Mouse (Mus musculus): ENCODE measurements at regions not wholly inside any gene's neighbourhood (a gene's known extent, or its start where the extent isn't known, plus 50 kb on each side); places are given as distances from the start of the nearest gene placed in this dataset.
A peak's percentile ranks its signal among the peaks of the same experiment; 100 is the strongest.

- Histone ChIP-seq H3K4me2 (ENCODE audit: low read length) (no peak overlapping the region), H3K4me3 (replicated peaks; ENCODE audit: low read depth, low read length) (no peak overlapping the region), H3K9me3 (ENCODE audit: control insufficient read depth, low read length) (no peaks in the 10 kb centered on the region), H3K27ac (replicated peaks; ENCODE audit: low read depth, low read length) (no peak overlapping the region), H3K36me3 (ENCODE audit: control insufficient read depth, insufficient read depth, low read length) (no peaks in the 10 kb centered on the region), H3K4me1 (ENCODE audit: control insufficient read depth, insufficient read depth, low read length) (no peaks in the 10 kb centered on the region), H3K27me3 (ENCODE audit: control insufficient read depth, insufficient read depth, low read length) (no peaks in the 10 kb centered on the region), H3K9ac (replicated peaks; ENCODE audit: low read length) (no peak overlapping the region)
- ATAC-seq (ENCODE audit: low FRiP score, low TSS enrichment): no peak
- WGBS: 72% methylated on average over 4 of the region's 4 CpGs
- no peak for DNase-seq
Observed at GRCm38 (mm10) chr19:30289721-30290120, 57.0 kb downstream of the Mbl2 start.

- H3K36me3 ChIP-seq (ENCODE audit: control insufficient read depth, insufficient read depth, low read length): no peaks in the 10 kb centered on the region
- no peak; the same call in 1 of the 2 replicates for ATAC-seq (ENCODE audit: low FRiP score, low TSS enrichment)
- no peaks in the 10 kb centered on the region for H3K9me3 ChIP-seq (ENCODE audit: control insufficient read depth, low read length)
- peak overlapping the region; percentile 40 for H3K4me2 ChIP-seq (ENCODE audit: low read length)
- WGBS: 29% methylated on average over 15 of the region's 15 CpGs
- H3K27ac ChIP-seq (replicated peaks; ENCODE audit: low read depth, low read length): 0 out of 2 replicates have a peak overlapping the region, but pooled peaks have one; percentile 2
- no peaks in the 10 kb centered on the region for H3K4me1 ChIP-seq (ENCODE audit: control insufficient read depth, insufficient read depth, low read length)
- no peak overlapping the region for H3K9ac ChIP-seq (replicated peaks; ENCODE audit: low read length)
- DNase-seq: peak; percentile 85
- 0 out of 2 replicates have a peak overlapping the region, but pooled peaks have one; percentile 10 for H3K4me3 ChIP-seq (replicated peaks; ENCODE audit: low read depth, low read length)
- no peaks in the 10 kb centered on the region for H3K27me3 ChIP-seq (ENCODE audit: control insufficient read depth, insufficient read depth, low read length)
Observed at GRCm38 (mm10) chr19:30295263-30295704, 62.5 kb downstream of the Mbl2 start.

GRCm38 (mm10) chr19:30296024-30296423 lies 63.3 kb downstream of the Mbl2 start:
- H3K4me3 ChIP-seq (replicated peaks; ENCODE audit: low read depth, low read length): no peak overlapping the region
- H3K9ac ChIP-seq (replicated peaks; ENCODE audit: low read length): no peak overlapping the region
- no peak for DNase-seq
- no peak overlapping the region for H3K27ac ChIP-seq (replicated peaks; ENCODE audit: low read depth, low read length)
- H3K9me3 ChIP-seq (ENCODE audit: control insufficient read depth, low read length): no peaks in the 10 kb centered on the region
- H3K4me2 ChIP-seq (ENCODE audit: low read length): no peak overlapping the region; the same call in 1 of the 2 replicates
- H3K27me3 ChIP-seq (ENCODE audit: control insufficient read depth, insufficient read depth, low read length): no peaks in the 10 kb centered on the region
- H3K36me3 ChIP-seq (ENCODE audit: control insufficient read depth, insufficient read depth, low read length): no peaks in the 10 kb centered on the region
- H3K4me1 ChIP-seq (ENCODE audit: control insufficient read depth, insufficient read depth, low read length): no peaks in the 10 kb centered on the region
- 83% methylated on average over 3 of the region's 3 CpGs for WGBS
- ATAC-seq (ENCODE audit: low FRiP score, low TSS enrichment): no peak

GRCm38 (mm10) chr19:30299536-30299935 lies 66.8 kb downstream of the Mbl2 start:
- Histone ChIP-seq H3K4me3 (replicated peaks; ENCODE audit: low read depth, low read length) (no peak overlapping the region), H3K36me3 (ENCODE audit: control insufficient read depth, insufficient read depth, low read length) (no peaks in the 10 kb centered on the region), H3K4me2 (ENCODE audit: low read length) (no peak overlapping the region), H3K9me3 (ENCODE audit: control insufficient read depth, low read length) (no peaks in the 10 kb centered on the region), H3K27me3 (ENCODE audit: control insufficient read depth, insufficient read depth, low read length) (no peaks in the 10 kb centered on the region), H3K4me1 (ENCODE audit: control insufficient read depth, insufficient read depth, low read length) (no peaks in the 10 kb centered on the region), H3K9ac (replicated peaks; ENCODE audit: low read length) (no peak overlapping the region), H3K27ac (replicated peaks; ENCODE audit: low read depth, low read length) (no peak overlapping the region)
- ATAC-seq (ENCODE audit: low FRiP score, low TSS enrichment) (no peak), DNase-seq (no peak)
- 94% methylated on average over 3 of the region's 3 CpGs for WGBS

GRCm38 (mm10) chr19:30302281-30302680 lies 69.5 kb downstream of the Mbl2 start:
- DNase-seq (peak; percentile 25), ATAC-seq (ENCODE audit: low FRiP score, low TSS enrichment) (no peak)
- no peak overlapping the region for H3K4me3 ChIP-seq (replicated peaks; ENCODE audit: low read depth, low read length)
- WGBS: 78% methylated on average over 4 of the region's 4 CpGs
- H3K4me1 ChIP-seq (ENCODE audit: control insufficient read depth, insufficient read depth, low read length): no peaks in the 10 kb centered on the region
- no peak overlapping the region for H3K4me2 ChIP-seq (ENCODE audit: low read length)
- no peaks in the 10 kb centered on the region for H3K27me3 ChIP-seq (ENCODE audit: control insufficient read depth, insufficient read depth, low read length)
- no peaks in the 10 kb centered on the region for H3K36me3 ChIP-seq (ENCODE audit: control insufficient read depth, insufficient read depth, low read length)
- H3K27ac ChIP-seq (replicated peaks; ENCODE audit: low read depth, low read length): no peak overlapping the region
- no peak overlapping the region for H3K9ac ChIP-seq (replicated peaks; ENCODE audit: low read length)
- H3K9me3 ChIP-seq (ENCODE audit: control insufficient read depth, low read length): no peaks in the 10 kb centered on the region

GRCm38 (mm10) chr19:30306379-30306778 lies 73.6 kb downstream of the Mbl2 start:
- Histone ChIP-seq H3K9me3 (ENCODE audit: control insufficient read depth, low read length) (no peaks in the 10 kb centered on the region), H3K27ac (replicated peaks; ENCODE audit: low read depth, low read length) (no peak overlapping the region), H3K4me3 (replicated peaks; ENCODE audit: low read depth, low read length) (no peak overlapping the region), H3K9ac (replicated peaks; ENCODE audit: low read length) (no peak overlapping the region), H3K27me3 (ENCODE audit: control insufficient read depth, insufficient read depth, low read length) (no peaks in the 10 kb centered on the region), H3K4me1 (ENCODE audit: control insufficient read depth, insufficient read depth, low read length) (no peaks in the 10 kb centered on the region), H3K36me3 (ENCODE audit: control insufficient read depth, insufficient read depth, low read length) (no peaks in the 10 kb centered on the region), H3K4me2 (ENCODE audit: low read length) (no peak overlapping the region)
- 85% methylated on average over 2 of the region's 2 CpGs for WGBS
- no peak for DNase-seq
- ATAC-seq (ENCODE audit: low FRiP score, low TSS enrichment): no peak

- Histone ChIP-seq H3K4me1 (ENCODE audit: control insufficient read depth, insufficient read depth, low read length) (no peaks in the 10 kb centered on the region), H3K27ac (replicated peaks; ENCODE audit: low read depth, low read length) (no peak overlapping the region), H3K36me3 (ENCODE audit: control insufficient read depth, insufficient read depth, low read length) (no peaks in the 10 kb centered on the region), H3K27me3 (ENCODE audit: control insufficient read depth, insufficient read depth, low read length) (no peaks in the 10 kb centered on the region), H3K9ac (replicated peaks; ENCODE audit: low read length) (no peak overlapping the region), H3K4me3 (replicated peaks; ENCODE audit: low read depth, low read length) (no peak overlapping the region), H3K4me2 (ENCODE audit: low read length) (no peak overlapping the region), H3K9me3 (ENCODE audit: control insufficient read depth, low read length) (no peaks in the 10 kb centered on the region)
- WGBS: 92% methylated on average over 6 of the region's 6 CpGs
- ATAC-seq (ENCODE audit: low FRiP score, low TSS enrichment) (no peak), DNase-seq (no peak)
Observed at GRCm38 (mm10) chr19:30306919-30307318, 74.2 kb downstream of the Mbl2 start.

GRCm38 (mm10) chr19:30317314-30317713 lies 84.6 kb downstream of the Mbl2 start:
- WGBS: 90% methylated on average over 3 of the region's 3 CpGs
- no peak for DNase-seq
- no peak overlapping the region for H3K4me3 ChIP-seq (replicated peaks; ENCODE audit: low read depth, low read length)

GRCm38 (mm10) chr19:30327693-30328092 lies 95.0 kb downstream of the Mbl2 start:
- Histone ChIP-seq H3K27ac (replicated peaks; ENCODE audit: low read depth, low read length) (no peak overlapping the region), H3K9ac (replicated peaks; ENCODE audit: low read length) (no peak overlapping the region), H3K9me3 (ENCODE audit: control insufficient read depth, low read length) (no peaks in the 10 kb centered on the region), H3K27me3 (ENCODE audit: control insufficient read depth, insufficient read depth, low read length) (no peaks in the 10 kb centered on the region), H3K36me3 (ENCODE audit: control insufficient read depth, insufficient read depth, low read length) (no peaks in the 10 kb centered on the region), H3K4me3 (replicated peaks; ENCODE audit: low read depth, low read length) (no peak overlapping the region), H3K4me2 (ENCODE audit: low read length) (no peak overlapping the region), H3K4me1 (ENCODE audit: control insufficient read depth, insufficient read depth, low read length) (no peaks in the 10 kb centered on the region)
- DNase-seq: no peak
- no peak for ATAC-seq (ENCODE audit: low FRiP score, low TSS enrichment)

More at GRCm38 (mm10) chr19:30317314-30317713, 84.6 kb downstream of the Mbl2 start:
- no peak for ATAC-seq (ENCODE audit: low FRiP score, low TSS enrichment)
- H3K27ac ChIP-seq (replicated peaks; ENCODE audit: low read depth, low read length): no peak overlapping the region
- no peaks in the 10 kb centered on the region for H3K27me3 ChIP-seq (ENCODE audit: control insufficient read depth, insufficient read depth, low read length)
- H3K9ac ChIP-seq (replicated peaks; ENCODE audit: low read length): no peak overlapping the region
- no peaks in the 10 kb centered on the region for H3K4me1 ChIP-seq (ENCODE audit: control insufficient read depth, insufficient read depth, low read length)
- H3K9me3 ChIP-seq (ENCODE audit: control insufficient read depth, low read length): no peaks in the 10 kb centered on the region
- H3K4me2 ChIP-seq (ENCODE audit: low read length): no peak overlapping the region
- no peaks in the 10 kb centered on the region for H3K36me3 ChIP-seq (ENCODE audit: control insufficient read depth, insufficient read depth, low read length)

Measured in midbrain, embryonic 14.5 days (tissue).